Mouse (Mus musculus) kidney, embryonic 15.5 days (tissue): ENCODE measurements at regions not wholly inside any gene's neighbourhood (a gene's known extent, or its start where the extent isn't known, plus 50 kb on each side); places are given as distances from the start of the nearest gene placed in this dataset.

Experiments used
- ATAC-seq: fragments of 200-750 bp; cut with Nextera tagmentation; replicated peaks from 2 replicates; pipeline ENCODE4 v1.8.0; 2017; ENCODE audit warnings: moderate TSS enrichment; ENCODE audit not compliant: low FRiP score
- H3K27ac ChIP-seq: fragments of 300-500 bp; sonication (generic); 2 replicates; pipeline ENCODE4 v1.5.1; 2015; ENCODE audit warnings: mild to moderate bottlenecking, inconsistent platforms
- H3K27me3 ChIP-seq: fragments of 300-500 bp; sonication (generic); 2 replicates; pipeline ENCODE4 v1.6.1; 2015; ENCODE audit warnings: inconsistent platforms
- H3K36me3 ChIP-seq: fragments of 300-500 bp; sonication (generic); 2 replicates; pipeline ENCODE4 v1.6.1; 2015; ENCODE audit warnings: inconsistent platforms
- H3K4me1 ChIP-seq: fragments of 300-500 bp; sonication (generic); 2 replicates; pipeline ENCODE4 v1.6.1; 2015; ENCODE audit warnings: inconsistent platforms
- H3K4me2 ChIP-seq: fragments of 300-500 bp; sonication (generic); 2 replicates; pipeline ENCODE4 v1.6.1; 2015; ENCODE audit warnings: moderate library complexity, mild to moderate bottlenecking, inconsistent platforms
- H3K4me3 ChIP-seq: fragments of 300-500 bp; sonication (generic); replicated peaks from 2 replicates; pipeline ENCODE4 v1.5.1; 2015; ENCODE audit warnings: mild to moderate bottlenecking, inconsistent platforms
- H3K9ac ChIP-seq: fragments of 300-500 bp; sonication (generic); 2 replicates; pipeline ENCODE4 v1.6.1; 2015; ENCODE audit warnings: mild to moderate bottlenecking, inconsistent platforms
- H3K9me3 ChIP-seq: fragments of 300-500 bp; sonication (generic); replicated peaks from 2 replicates; pipeline ENCODE4 v1.6.1; 2016; ENCODE audit warnings: inconsistent platforms
- WGBS: fragments of 180-500 bp; shearing (Covaris S2); methylation state at CpG from one replicate; pipeline ENCODE4 v1.1.7; 2015; ENCODE audit warnings: mixed read lengths; 5-methylcytosine and 5-hydroxymethylcytosine counted together

DNA sequence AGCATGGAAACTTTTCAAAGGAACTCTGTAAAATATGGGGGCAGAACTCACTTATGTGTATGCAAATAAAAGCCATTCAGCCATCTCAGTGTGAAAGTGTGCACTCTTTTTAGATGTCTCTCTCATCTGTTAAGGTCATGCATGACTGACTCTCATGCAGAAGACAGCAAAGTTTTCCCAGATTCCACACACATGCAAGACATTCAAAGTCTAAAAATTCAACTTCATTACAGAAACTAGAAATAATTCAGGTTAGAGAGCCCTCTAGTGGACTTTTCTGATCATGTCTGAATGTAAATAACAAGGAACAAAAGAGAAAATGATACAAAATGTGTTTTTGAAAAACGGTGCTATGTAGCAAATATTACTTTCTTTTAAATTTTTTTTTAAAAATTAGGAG lies 308.8 kb upstream of the Chl1 start:
- no peak overlapping the region for H3K9ac ChIP-seq
- no peak for ATAC-seq

GRCm38 (mm10) chr6:103209202-103209601 lies 301.2 kb upstream of the Chl1 start:
- H3K4me1 ChIP-seq, result no peaks in the 10 kb centered on the region

More for the DNA sequence above, 308.8 kb upstream of the Chl1 start:
- H3K4me2 ChIP-seq, result no peak overlapping the region
- H3K27me3 ChIP-seq, result no peaks in the 10 kb centered on the region
- H3K36me3 ChIP-seq, result no peaks in the 10 kb centered on the region
- no peaks in the 10 kb centered on the region for H3K4me1 ChIP-seq
- no peaks in the 10 kb centered on the region for H3K9me3 ChIP-seq
- no peak overlapping the region for H3K4me3 ChIP-seq
- 34% methylated on average over 1 of the region's 1 CpGs for WGBS
- no peak overlapping the region for H3K27ac ChIP-seq

DNA sequence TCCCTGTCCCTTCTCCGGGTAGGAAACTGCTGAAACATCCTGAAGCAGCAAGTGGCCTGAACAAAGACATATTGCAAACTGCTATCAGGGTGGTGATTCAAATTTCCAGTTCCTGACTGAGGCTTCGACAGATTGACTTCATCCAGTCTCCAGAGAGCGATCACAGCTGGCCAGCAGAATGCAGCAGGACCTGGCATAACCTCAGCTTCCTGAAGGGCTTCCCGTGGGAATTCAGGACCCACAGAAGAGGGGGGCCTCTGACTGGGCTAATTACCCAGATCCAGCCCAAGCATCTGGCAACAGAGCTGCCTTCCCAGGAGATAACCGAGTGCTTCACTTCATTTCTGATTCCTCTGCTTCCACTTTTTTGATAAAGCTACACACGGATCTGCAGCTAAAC lies 297.2 kb upstream of the Chl1 start:
- ATAC-seq, result peak; percentile 60; the same call in 1 of the 2 replicates
- no peak overlapping the region for H3K4me3 ChIP-seq
- no peaks in the 10 kb centered on the region for H3K27me3 ChIP-seq
- H3K9me3 ChIP-seq, result no peaks in the 10 kb centered on the region
- H3K36me3 ChIP-seq, result no peaks in the 10 kb centered on the region
- H3K4me2 ChIP-seq, result no peak overlapping the region
- no peak overlapping the region for H3K9ac ChIP-seq
- 44% methylated on average over 6 of the region's 6 CpGs for WGBS
- H3K27ac ChIP-seq, result no peak overlapping the region
- no peaks in the 10 kb centered on the region for H3K4me1 ChIP-seq

More at GRCm38 (mm10) chr6:103209202-103209601, 301.2 kb upstream of the Chl1 start:
- no peaks in the 10 kb centered on the region for H3K27me3 ChIP-seq
- no peak overlapping the region for H3K9ac ChIP-seq
- H3K36me3 ChIP-seq, result no peaks in the 10 kb centered on the region
- no peak overlapping the region for H3K4me3 ChIP-seq
- no peak overlapping the region for H3K27ac ChIP-seq
- no peak for ATAC-seq
- H3K9me3 ChIP-seq, result no peaks in the 10 kb centered on the region
- no peak overlapping the region for H3K4me2 ChIP-seq

DNA sequence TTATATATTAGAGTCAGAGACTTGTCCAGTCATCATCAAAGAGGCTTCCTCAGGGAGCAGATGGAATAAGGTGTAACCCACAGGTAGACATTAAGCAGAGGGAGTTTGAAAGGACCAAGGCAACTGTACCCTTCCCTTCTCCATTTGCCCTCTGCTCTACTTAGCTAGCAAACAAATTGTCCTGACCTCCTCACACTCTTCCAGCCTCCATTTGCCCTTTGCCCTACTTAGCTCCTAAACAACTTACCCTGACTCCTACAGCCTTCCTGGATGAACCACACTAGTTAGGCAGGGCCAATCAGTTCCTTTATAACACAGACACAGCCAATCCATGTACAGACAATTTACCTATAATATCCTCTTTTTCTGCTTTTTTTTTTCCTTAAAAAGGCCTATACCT lies 273.5 kb upstream of the Chl1 start:
- Histone ChIP-seq H3K4me1 (no peaks in the 10 kb centered on the region), H3K9me3 (no peaks in the 10 kb centered on the region)
- no peak for ATAC-seq

GRCm38 (mm10) chr6:103268984-103269383 lies 241.4 kb upstream of the Chl1 start:
- Histone ChIP-seq H3K36me3 (no peaks in the 10 kb centered on the region), H3K9ac (no peak overlapping the region)
- WGBS, result 85% methylated on average over 5 of the region's 5 CpGs

More for the DNA sequence above, 273.5 kb upstream of the Chl1 start:
- H3K27ac ChIP-seq, result no peak overlapping the region
- H3K27me3 ChIP-seq, result no peaks in the 10 kb centered on the region
- no peak overlapping the region for H3K9ac ChIP-seq
- H3K36me3 ChIP-seq, result no peaks in the 10 kb centered on the region
- H3K4me3 ChIP-seq, result no peak overlapping the region
- H3K4me2 ChIP-seq, result no peak overlapping the region

GRCm38 (mm10) chr6:103272216-103272615 lies 238.2 kb upstream of the Chl1 start:
- no peaks in the 10 kb centered on the region for H3K4me1 ChIP-seq
- H3K4me3 ChIP-seq, result no peak overlapping the region
- no peak overlapping the region for H3K4me2 ChIP-seq
- 68% methylated on average over 3 of the region's 3 CpGs for WGBS
- H3K9ac ChIP-seq, result no peak overlapping the region
- no peak overlapping the region for H3K27ac ChIP-seq
- H3K9me3 ChIP-seq, result no peaks in the 10 kb centered on the region
- no peaks in the 10 kb centered on the region for H3K36me3 ChIP-seq
- H3K27me3 ChIP-seq, result no peaks in the 10 kb centered on the region
- peak; percentile 56; the same call in 1 of the 2 replicates for ATAC-seq

More at GRCm38 (mm10) chr6:103268984-103269383, 241.4 kb upstream of the Chl1 start:
- no peak overlapping the region for H3K27ac ChIP-seq
- no peaks in the 10 kb centered on the region for H3K27me3 ChIP-seq
- H3K4me1 ChIP-seq, result no peaks in the 10 kb centered on the region
- no peak overlapping the region for H3K4me2 ChIP-seq
- H3K9me3 ChIP-seq, result no peaks in the 10 kb centered on the region
- no peak overlapping the region for H3K4me3 ChIP-seq
- no peak for ATAC-seq

GRCm38 (mm10) chr6:103275071-103275470 lies 235.3 kb upstream of the Chl1 start:
- Histone ChIP-seq H3K4me1 (no peaks in the 10 kb centered on the region), H3K9me3 (no peaks in the 10 kb centered on the region), H3K4me2 (no peak overlapping the region), H3K4me3 (no peak overlapping the region), H3K36me3 (no peaks in the 10 kb centered on the region), H3K27ac (no peak overlapping the region), H3K27me3 (no peaks in the 10 kb centered on the region), H3K9ac (no peak overlapping the region)
- 58% methylated on average over 4 of the region's 4 CpGs for WGBS
- ATAC-seq, result no peak

- Histone ChIP-seq H3K27ac (no peak overlapping the region), H3K27me3 (no peaks in the 10 kb centered on the region), H3K4me1 (no peaks in the 10 kb centered on the region), H3K4me3 (no peak overlapping the region), H3K4me2 (no peak overlapping the region), H3K9ac (no peak overlapping the region), H3K9me3 (no peaks in the 10 kb centered on the region), H3K36me3 (no peaks in the 10 kb centered on the region)
- ATAC-seq, result no peak
- 18% methylated on average over 2 of the region's 2 CpGs for WGBS
Observed at GRCm38 (mm10) chr6:103275476-103275875, 234.9 kb upstream of the Chl1 start.

DNA sequence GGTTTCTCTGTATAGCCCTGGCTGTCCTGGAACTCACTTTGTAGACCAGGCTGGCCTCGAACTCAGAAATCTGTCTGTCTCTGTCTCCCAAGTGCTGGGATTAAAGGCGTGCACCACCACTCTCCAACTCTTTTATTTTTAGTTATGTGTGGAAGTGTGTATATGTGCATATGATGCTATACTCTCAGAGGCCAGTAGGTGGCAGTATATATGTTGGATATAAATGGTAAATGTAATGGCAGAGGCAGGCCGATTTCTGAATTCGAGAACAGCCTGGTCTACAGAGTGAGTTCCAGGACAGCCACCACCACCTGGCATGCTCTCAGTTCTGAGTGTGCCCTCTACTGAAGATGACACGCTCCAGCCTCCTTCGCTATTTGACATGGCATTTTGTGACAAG lies 214.4 kb upstream of the Chl1 start:
- WGBS, result 92% methylated on average over 6 of the region's 6 CpGs
- no peaks in the 10 kb centered on the region for H3K36me3 ChIP-seq
- H3K27me3 ChIP-seq, result no peaks in the 10 kb centered on the region
- no peak overlapping the region for H3K9ac ChIP-seq
- ATAC-seq, result no peak
- H3K4me1 ChIP-seq, result no peaks in the 10 kb centered on the region
- H3K4me3 ChIP-seq, result no peak overlapping the region
- no peaks in the 10 kb centered on the region for H3K9me3 ChIP-seq
- H3K4me2 ChIP-seq, result no peak overlapping the region
- no peak overlapping the region for H3K27ac ChIP-seq

DNA sequence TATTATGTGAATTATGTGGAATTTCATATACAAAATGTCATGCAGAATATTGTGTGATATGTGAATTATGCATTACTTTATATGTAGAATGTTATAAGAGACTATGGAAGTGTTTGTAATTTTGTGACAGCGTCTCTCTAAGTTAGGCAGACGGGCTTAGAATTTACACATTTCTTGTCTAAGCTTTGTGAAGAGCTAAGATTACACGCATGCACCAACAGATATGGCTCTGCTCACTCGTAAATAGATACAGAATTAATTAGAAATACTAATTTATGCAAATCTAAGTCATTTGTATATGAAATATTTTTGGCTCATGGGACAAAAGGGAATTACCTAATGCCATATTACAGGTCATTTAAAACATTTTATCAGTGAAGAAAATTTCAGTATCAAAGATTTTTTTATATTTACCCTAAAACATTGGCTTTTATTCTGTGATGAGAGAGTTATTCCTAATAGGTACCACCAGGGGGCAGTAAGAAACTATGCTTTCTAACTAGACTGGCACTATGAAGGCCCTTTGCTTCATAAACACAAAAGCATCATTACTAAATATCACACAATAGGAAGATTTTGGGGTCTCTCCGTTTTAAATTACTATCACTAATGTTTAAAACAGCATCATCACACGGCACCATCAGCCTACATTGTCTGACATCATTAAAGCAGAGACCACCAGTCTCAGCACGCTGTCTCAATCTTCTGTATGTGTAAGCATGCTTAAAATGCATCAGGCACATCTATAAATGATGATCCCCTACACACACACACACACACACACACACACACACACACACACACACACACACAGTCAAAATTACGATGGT lies 203.8 kb upstream of the Chl1 start:
- no peak for ATAC-seq
- Histone ChIP-seq H3K4me1 (no peaks in the 10 kb centered on the region), H3K9me3 (no peaks in the 10 kb centered on the region), H3K4me2 (no peak overlapping the region), H3K9ac (no peak overlapping the region), H3K27ac (no peak overlapping the region), H3K36me3 (no peaks in the 10 kb centered on the region), H3K27me3 (no peaks in the 10 kb centered on the region), H3K4me3 (no peak overlapping the region)
- WGBS, result 51% methylated on average over 8 of the region's 8 CpGs

DNA sequence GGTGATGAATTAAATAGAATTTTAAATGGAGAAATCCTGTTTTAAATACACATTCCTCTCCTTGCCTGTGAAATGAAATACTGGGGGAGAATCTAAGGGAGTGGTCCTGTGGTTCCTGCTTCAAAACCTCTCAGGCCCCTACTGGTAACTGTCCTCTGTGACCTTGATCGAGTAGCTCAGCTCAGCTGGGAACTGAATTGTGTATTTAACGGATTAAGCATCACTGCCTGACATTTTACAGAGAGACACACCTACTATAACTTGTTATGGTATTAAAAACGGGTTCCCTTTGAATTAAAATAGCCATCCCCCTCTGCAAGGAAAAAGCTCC lies 203.2 kb upstream of the Chl1 start:
- Histone ChIP-seq H3K27me3 (no peaks in the 10 kb centered on the region), H3K9me3 (no peaks in the 10 kb centered on the region), H3K4me1 (0 out of 2 replicates have a peak, but pooled peaks cover 5% of the 10 kb centered on the region), H3K4me3 (no peak overlapping the region), H3K27ac (no peak overlapping the region), H3K4me2 (no peak overlapping the region), H3K9ac (no peak overlapping the region), H3K36me3 (no peaks in the 10 kb centered on the region)
- no peak for ATAC-seq
- WGBS, result 30% methylated on average over 3 of the region's 3 CpGs

- H3K4me2 ChIP-seq, result no peak overlapping the region
- ATAC-seq, result peak; percentile 46; the same call in 1 of the 2 replicates
- H3K27ac ChIP-seq, result no peak overlapping the region
- no peak overlapping the region for H3K4me3 ChIP-seq
- no peaks in the 10 kb centered on the region for H3K9me3 ChIP-seq
- 0 out of 2 replicates have a peak, but pooled peaks cover 5% of the 10 kb centered on the region for H3K4me1 ChIP-seq
- no peaks in the 10 kb centered on the region for H3K27me3 ChIP-seq
- no peak overlapping the region for H3K9ac ChIP-seq
- H3K36me3 ChIP-seq, result no peaks in the 10 kb centered on the region
- 24% methylated on average over 6 of the region's 6 CpGs for WGBS
Observed at GRCm38 (mm10) chr6:103312149-103312548, 198.2 kb upstream of the Chl1 start.

DNA sequence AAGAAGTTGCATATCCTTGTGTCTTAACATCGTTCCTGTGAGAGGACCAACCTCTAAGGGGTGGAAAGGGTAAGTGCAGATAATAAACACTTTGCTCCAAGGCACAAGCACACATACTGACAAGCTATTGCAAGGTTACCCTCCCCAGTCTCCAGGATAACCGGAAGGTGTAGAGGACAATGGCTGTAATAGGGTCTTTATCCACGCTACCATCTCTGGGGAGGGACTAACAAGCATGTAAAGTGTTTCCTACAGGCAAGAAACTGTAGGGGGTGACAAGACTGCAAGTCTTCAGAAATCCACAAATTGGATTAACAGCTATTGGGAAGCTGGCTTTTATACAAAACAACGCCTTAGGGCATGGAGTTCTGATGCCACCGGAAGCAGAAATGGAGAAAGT lies 197.5 kb upstream of the Chl1 start:
- ATAC-seq, result no peak
- no peak overlapping the region for H3K27ac ChIP-seq
- no peaks in the 10 kb centered on the region for H3K36me3 ChIP-seq
- H3K9me3 ChIP-seq, result no peaks in the 10 kb centered on the region
- H3K4me1 ChIP-seq, result peaks cover 7% of the 10 kb centered on the region; the same call in 1 of the 2 replicates
- H3K9ac ChIP-seq, result no peak overlapping the region
- no peak overlapping the region for H3K4me3 ChIP-seq
- 80% methylated on average over 5 of the region's 5 CpGs for WGBS
- H3K27me3 ChIP-seq, result no peaks in the 10 kb centered on the region
- H3K4me2 ChIP-seq, result no peak overlapping the region
